Mouse (Mus musculus) lung, embryonic 16.5 days (tissue): ENCODE results near the gene Rnf10. TPM values are rescaled to one million over a fixed set of nuclear protein-coding genes. Genes with fewer than 3 reads are reported as not detected.

Experiments used
- ATAC-seq: fragments of 200-750 bp; cut with Nextera tagmentation; 2 replicates; pipeline ENCODE4 v1.8.0; 2017; ENCODE audit warnings: low read depth, mild to moderate bottlenecking, moderate library complexity
- H3K27ac ChIP-seq: fragments of 300-500 bp; sonication (generic); 2 replicates; pipeline ENCODE4 v1.5.1; 2014; ENCODE audit warnings: mild to moderate bottlenecking, control low read depth, low read length
- H3K27me3 ChIP-seq: fragments of 300-500 bp; sonication (generic); 2 replicates; pipeline ENCODE4 v1.6.1; 2014; ENCODE audit warnings: low read depth, low read length, mixed read lengths; ENCODE audit not compliant: control insufficient read depth, insufficient read depth
- H3K36me3 ChIP-seq: fragments of 300-500 bp; sonication (generic); 2 replicates; pipeline ENCODE4 v1.6.1; 2014; ENCODE audit warnings: low read length; ENCODE audit not compliant: control insufficient read depth, insufficient read depth
- H3K4me1 ChIP-seq: fragments of 300-500 bp; sonication (generic); replicated peaks from 2 replicates; pipeline ENCODE4 v1.6.1; 2014; ENCODE audit warnings: low read length, mixed read lengths; ENCODE audit not compliant: control insufficient read depth, insufficient read depth
- H3K4me2 ChIP-seq: fragments of 300-500 bp; sonication (generic); 2 replicates; pipeline ENCODE4 v1.6.1; 2014; ENCODE audit warnings: low read depth, low read length, control low read depth
- H3K4me3 ChIP-seq: fragments of 300-500 bp; sonication (generic); 2 replicates; pipeline ENCODE4 v1.5.1; 2014; ENCODE audit warnings: mild to moderate bottlenecking, low read length, control low read depth
- H3K9ac ChIP-seq: fragments of 300-500 bp; sonication (generic); 2 replicates; pipeline ENCODE4 v1.6.1; 2014; ENCODE audit warnings: low read length, control low read depth
- H3K9me3 ChIP-seq: fragments of 300-500 bp; sonication (generic); 2 replicates; pipeline ENCODE4 v1.6.1; 2016; ENCODE audit warnings: low read length; ENCODE audit not compliant: control insufficient read depth
- WGBS: fragments of 180-500 bp; shearing (Covaris S2); extraction: QIAGEN DNeasy Blood & Tissue Kit; methylation state at CpG from one replicate; pipeline ENCODE4 v1.1.7; 2014; 5-methylcytosine and 5-hydroxymethylcytosine counted together
- polyA plus RNA-seq: library from polyadenylated mRNA; unstranded; fragments of >200 nt; fragmentation: Nextera tagmentation; extraction: Ambion mirVana; gene quantifications from 2 replicates; pipeline ENCODE4 v1.2.1, GENCODE M21; 2015

The Rnf10 gene
- polyA plus RNA-seq, 1 experiment from 2014 or later: 115 TPM

GRCm38 (mm10) chr5:115231552-115232120 lies 41.1 kb downstream of the Rnf10 start:
- H3K4me1 ChIP-seq: peaks cover 6% of the 10 kb centered on the region
- no peak overlapping the region for H3K4me2 ChIP-seq
- H3K9ac ChIP-seq: no peak overlapping the region
- WGBS: 35% methylated on average over 16 of the region's 16 CpGs
- no peaks in the 10 kb centered on the region for H3K9me3 ChIP-seq
- ATAC-seq: no peak
- H3K27me3 ChIP-seq: peaks cover 4% of the 10 kb centered on the region; the same call in 1 of the 2 replicates
- no peak overlapping the region for H3K4me3 ChIP-seq
- H3K36me3 ChIP-seq: no peaks in the 10 kb centered on the region
- no peak overlapping the region for H3K27ac ChIP-seq

GRCm38 (mm10) chr5:115230830-115231551 lies 41.7 kb downstream of the Rnf10 start:
- Histone ChIP-seq H3K4me2 (no peak overlapping the region), H3K4me1 (peaks cover 6% of the 10 kb centered on the region), H3K36me3 (no peaks in the 10 kb centered on the region), H3K27me3 (peaks cover 4% of the 10 kb centered on the region; the same call in 1 of the 2 replicates), H3K9me3 (no peaks in the 10 kb centered on the region), H3K9ac (no peak overlapping the region), H3K4me3 (no peak overlapping the region), H3K27ac (no peak overlapping the region)
- ATAC-seq: no peak
- 54% methylated on average over 15 of the region's 15 CpGs for WGBS

- Histone ChIP-seq H3K36me3 (no peaks in the 10 kb centered on the region), H3K4me2 (no peak overlapping the region), H3K4me1 (no peaks in the 10 kb centered on the region), H3K27me3 (0 out of 2 replicates have a peak, but pooled peaks cover 2% of the 10 kb centered on the region), H3K27ac (no peak overlapping the region), H3K9me3 (peaks cover 3% of the 10 kb centered on the region), H3K4me3 (no peak overlapping the region), H3K9ac (no peak overlapping the region)
- 71% methylated on average over 3 of the region's 3 CpGs for WGBS
- no peak for ATAC-seq
Measured at GRCm38 (mm10) chr5:115222485-115222884, 50.2 kb downstream of the Rnf10 start.

- H3K4me1 ChIP-seq: no peaks in the 10 kb centered on the region
- WGBS: 33% methylated on average over 13 of the region's 13 CpGs
- H3K9me3 ChIP-seq: peaks cover 3% of the 10 kb centered on the region
- H3K4me2 ChIP-seq: no peak overlapping the region
- no peak overlapping the region for H3K27ac ChIP-seq
- H3K27me3 ChIP-seq: peaks cover 6% of the 10 kb centered on the region
- ATAC-seq: no peak
- H3K4me3 ChIP-seq: no peak overlapping the region
- H3K36me3 ChIP-seq: no peaks in the 10 kb centered on the region
- H3K9ac ChIP-seq: no peak overlapping the region
Measured at GRCm38 (mm10) chr5:115220931-115221640, 51.6 kb downstream of the Rnf10 start.

GRCm38 (mm10) chr5:115217998-115218397 lies 54.7 kb downstream of the Rnf10 start:
- WGBS: 88% methylated on average over 12 of the region's 12 CpGs
- H3K36me3 ChIP-seq: no peaks in the 10 kb centered on the region

GRCm38 (mm10) chr5:115215273-115216185 lies 57.2 kb downstream of the Rnf10 start:
- WGBS: 24% methylated on average over 27 of the region's 27 CpGs
- Histone ChIP-seq H3K9me3 (no peaks in the 10 kb centered on the region), H3K9ac (peak overlapping the region; percentile 61; the same call in 1 of the 2 replicates), H3K4me3 (peak overlapping the region; percentile 45), H3K27me3 (peaks cover 4% of the 10 kb centered on the region), H3K4me2 (peak overlapping the region; percentile 70), H3K4me1 (peaks cover 3% of the 10 kb centered on the region; the same call in 1 of the 2 replicates), H3K27ac (no peak overlapping the region), H3K36me3 (no peaks in the 10 kb centered on the region)
- ATAC-seq: peak; percentile 45; the same call in 1 of the 2 replicates

More at GRCm38 (mm10) chr5:115217998-115218397, 54.7 kb downstream of the Rnf10 start:
- no peak overlapping the region for H3K4me3 ChIP-seq
- peaks cover 6% of the 10 kb centered on the region for H3K27me3 ChIP-seq
- no peak overlapping the region for H3K27ac ChIP-seq
- no peak overlapping the region for H3K4me2 ChIP-seq
- ATAC-seq: no peak
- no peak overlapping the region for H3K9ac ChIP-seq
- peaks cover 3% of the 10 kb centered on the region; the same call in 1 of the 2 replicates for H3K4me1 ChIP-seq
- H3K9me3 ChIP-seq: peaks cover 3% of the 10 kb centered on the region

GRCm38 (mm10) chr5:115214864-115215263 lies 57.8 kb downstream of the Rnf10 start:
- no peaks in the 10 kb centered on the region for H3K36me3 ChIP-seq
- peak; percentile 76; the same call in 1 of the 2 replicates for ATAC-seq
- 1% methylated on average over 17 of the region's 17 CpGs for WGBS
- H3K4me1 ChIP-seq: peaks cover 3% of the 10 kb centered on the region; the same call in 1 of the 2 replicates
- H3K27ac ChIP-seq: no peak overlapping the region
- H3K4me3 ChIP-seq: peak overlapping the region; percentile 45
- peaks cover 4% of the 10 kb centered on the region for H3K27me3 ChIP-seq
- no peaks in the 10 kb centered on the region for H3K9me3 ChIP-seq
- peak overlapping the region; percentile 70 for H3K4me2 ChIP-seq
- H3K9ac ChIP-seq: peak overlapping the region; percentile 61

GRCm38 (mm10) chr5:115212861-115213260 lies 59.8 kb downstream of the Rnf10 start:
- Histone ChIP-seq H3K9me3 (no peaks in the 10 kb centered on the region), H3K27me3 (peaks cover 4% of the 10 kb centered on the region), H3K9ac (no peak overlapping the region), H3K27ac (no peak overlapping the region), H3K4me1 (peaks cover 3% of the 10 kb centered on the region; the same call in 1 of the 2 replicates), H3K4me3 (no peak overlapping the region), H3K36me3 (no peaks in the 10 kb centered on the region), H3K4me2 (no peak overlapping the region)
- 56% methylated on average over 4 of the region's 4 CpGs for WGBS
- ATAC-seq: no peak
